Mouse (Mus musculus) midbrain, embryonic 13.5 days (tissue): Measurements from ENCODE around the gene Sox5. TPM values are rescaled to one million over a fixed set of nuclear protein-coding genes. Genes with fewer than 3 reads are reported as not detected.

Experiments
- ATAC-seq: fragments of 200-750 bp; cut with Nextera tagmentation; 2 replicates; pipeline ENCODE4 v1.8.0; 2017; ENCODE audit warnings: mild to moderate bottlenecking, moderate TSS enrichment, moderate library complexity
- H3K27ac ChIP-seq: fragments of 300-500 bp; sonication (generic); 2 replicates; pipeline ENCODE4 v1.5.1; 2015; ENCODE audit warnings: inconsistent platforms, mild to moderate bottlenecking, moderate library complexity
- H3K27me3 ChIP-seq: fragments of 300-500 bp; sonication (generic); 2 replicates; pipeline ENCODE4 v1.6.1; 2015; ENCODE audit warnings: mild to moderate bottlenecking, inconsistent platforms
- H3K36me3 ChIP-seq: fragments of 300-500 bp; sonication (generic); 2 replicates; pipeline ENCODE4 v1.6.1; 2015; ENCODE audit warnings: mild to moderate bottlenecking, inconsistent platforms
- H3K4me1 ChIP-seq: fragments of 300-500 bp; sonication (generic); replicated peaks from 2 replicates; pipeline ENCODE4 v1.6.1; 2015; ENCODE audit warnings: inconsistent platforms
- H3K4me2 ChIP-seq: fragments of 300-500 bp; sonication (generic); replicated peaks from 2 replicates; pipeline ENCODE4 v1.6.1; 2015; ENCODE audit warnings: moderate library complexity, mild to moderate bottlenecking, inconsistent platforms
- H3K4me3 ChIP-seq: fragments of 300-500 bp; sonication (generic); replicated peaks from 2 replicates; pipeline ENCODE4 v1.5.1; 2015; ENCODE audit warnings: mild to moderate bottlenecking, inconsistent platforms
- H3K9ac ChIP-seq: fragments of 300-500 bp; sonication (generic); replicated peaks from 2 replicates; pipeline ENCODE4 v1.6.1; 2015; ENCODE audit warnings: mild to moderate bottlenecking, inconsistent platforms
- H3K9me3 ChIP-seq: fragments of 300-500 bp; sonication (generic); 2 replicates; pipeline ENCODE4 v1.6.1; 2016; ENCODE audit warnings: mild to moderate bottlenecking, inconsistent platforms
- whole genome bisulfite sequencing: fragments of 180-500 bp; shearing (Covaris S2); methylation state at CpG from one replicate; pipeline ENCODE4 v1.1.7; 2015; 5-methylcytosine and 5-hydroxymethylcytosine counted together
- polyA plus RNA-seq: library from polyadenylated mRNA; unstranded; fragments of >200 nt; fragmentation: Nextera tagmentation; extraction: Ambion mirVana; gene quantifications from 2 replicates; pipeline ENCODE4 v1.2.1, GENCODE M21; 2015

The Sox5 gene
- polyA plus RNA-seq, 1 experiment from 2014 or later: 52.0 TPM

- no peak for ATAC-seq
- peaks cover 23% of the 10 kb centered on the region for H3K4me1 ChIP-seq
- no peak overlapping the region for H3K9ac ChIP-seq
- H3K4me2 ChIP-seq: no peak overlapping the region
- H3K4me3 ChIP-seq: no peak overlapping the region
- no peaks in the 10 kb centered on the region for H3K27me3 ChIP-seq
- no peaks in the 10 kb centered on the region for H3K36me3 ChIP-seq
- H3K27ac ChIP-seq: no peak overlapping the region
- no peaks in the 10 kb centered on the region for H3K9me3 ChIP-seq
- 66% methylated on average over 5 of the region's 5 CpGs for WGBS
These were observed 139.9 kb downstream of the Sox5 start for GRCm38 (mm10) chr6:144641888-144642287.

- no peak overlapping the region for H3K27ac ChIP-seq
- no peaks in the 10 kb centered on the region for H3K36me3 ChIP-seq
- no peak for ATAC-seq
- peaks cover 23% of the 10 kb centered on the region for H3K4me1 ChIP-seq
- H3K4me3 ChIP-seq: no peak overlapping the region
- WGBS: 80% methylated on average over 3 of the region's 3 CpGs
- H3K9me3 ChIP-seq: no peaks in the 10 kb centered on the region
- no peak overlapping the region for H3K9ac ChIP-seq
- no peaks in the 10 kb centered on the region for H3K27me3 ChIP-seq
- no peak overlapping the region for H3K4me2 ChIP-seq
These were observed 141.2 kb downstream of the Sox5 start for GRCm38 (mm10) chr6:144640591-144640990.

- H3K9me3 ChIP-seq: no peaks in the 10 kb centered on the region
- no peaks in the 10 kb centered on the region for H3K27me3 ChIP-seq
- no peak overlapping the region for H3K27ac ChIP-seq
- WGBS: 36% methylated on average over 5 of the region's 5 CpGs
- H3K9ac ChIP-seq: no peak overlapping the region
- no peaks in the 10 kb centered on the region for H3K36me3 ChIP-seq
- H3K4me2 ChIP-seq: no peak overlapping the region
- ATAC-seq: peak; percentile 50
- H3K4me3 ChIP-seq: no peak overlapping the region
- H3K4me1 ChIP-seq: peaks cover 23% of the 10 kb centered on the region
These were observed 143.2 kb downstream of the Sox5 start for GRCm38 (mm10) chr6:144638547-144638946.

GRCm38 (mm10) chr6:144627539-144628115 is 154.2 kb downstream of the Sox5 start:
- H3K27ac ChIP-seq: no peak overlapping the region

GRCm38 (mm10) chr6:144621089-144621769 is 160.5 kb downstream of the Sox5 start:
- H3K4me1 ChIP-seq: no peaks in the 10 kb centered on the region
- no peaks in the 10 kb centered on the region for H3K27me3 ChIP-seq
- no peak overlapping the region for H3K4me3 ChIP-seq
- 68% methylated on average over 3 of the region's 3 CpGs for WGBS
- no peak overlapping the region for H3K9ac ChIP-seq
- ATAC-seq: no peak
- no peaks in the 10 kb centered on the region for H3K36me3 ChIP-seq
- no peaks in the 10 kb centered on the region for H3K9me3 ChIP-seq
- no peak overlapping the region for H3K4me2 ChIP-seq
- H3K27ac ChIP-seq: no peak overlapping the region

More at GRCm38 (mm10) chr6:144627539-144628115, 154.2 kb downstream of the Sox5 start:
- H3K9ac ChIP-seq: no peak overlapping the region
- H3K4me1 ChIP-seq: no peaks in the 10 kb centered on the region
- no peak for ATAC-seq
- H3K4me3 ChIP-seq: no peak overlapping the region
- no peak overlapping the region for H3K4me2 ChIP-seq
- no peaks in the 10 kb centered on the region for H3K36me3 ChIP-seq
- 93% methylated on average over 7 of the region's 7 CpGs for WGBS
- H3K27me3 ChIP-seq: no peaks in the 10 kb centered on the region
- no peaks in the 10 kb centered on the region for H3K9me3 ChIP-seq

- Histone ChIP-seq H3K27ac (peak overlapping the region; percentile 63), H3K9ac (peak overlapping the region; percentile 37), H3K36me3 (no peaks in the 10 kb centered on the region), H3K27me3 (peaks cover 50% of the 10 kb centered on the region), H3K4me2 (peak overlapping the region; percentile 36), H3K4me1 (peaks cover 18% of the 10 kb centered on the region), H3K9me3 (no peaks in the 10 kb centered on the region), H3K4me3 (no peak overlapping the region)
- peak; percentile 91 for ATAC-seq
- 2% methylated on average over 4 of the region's 4 CpGs for WGBS
These were observed 170.4 kb downstream of the Sox5 start for GRCm38 (mm10) chr6:144611383-144611791.

GRCm38 (mm10) chr6:144610878-144611277 is 170.9 kb downstream of the Sox5 start:
- H3K4me1 ChIP-seq: peaks cover 18% of the 10 kb centered on the region
- H3K27ac ChIP-seq: peak overlapping the region; percentile 63
- no peak overlapping the region for H3K4me3 ChIP-seq
- H3K9ac ChIP-seq: peak overlapping the region; percentile 37
- ATAC-seq: peak; percentile 35
- H3K9me3 ChIP-seq: no peaks in the 10 kb centered on the region
- 34% methylated on average over 8 of the region's 8 CpGs for WGBS
- H3K36me3 ChIP-seq: no peaks in the 10 kb centered on the region
- H3K4me2 ChIP-seq: peak overlapping the region; percentile 36
- peaks cover 55% of the 10 kb centered on the region for H3K27me3 ChIP-seq

- ATAC-seq: no peak
- H3K9me3 ChIP-seq: no peaks in the 10 kb centered on the region
- H3K27ac ChIP-seq: no peak overlapping the region
- H3K4me2 ChIP-seq: no peak overlapping the region
- H3K27me3 ChIP-seq: peaks cover 24% of the 10 kb centered on the region
- no peak overlapping the region for H3K9ac ChIP-seq
- WGBS: 89% methylated on average over 4 of the region's 4 CpGs
- no peak overlapping the region for H3K4me3 ChIP-seq
- H3K36me3 ChIP-seq: no peaks in the 10 kb centered on the region
- peaks cover 13% of the 10 kb centered on the region for H3K4me1 ChIP-seq
These were observed 178.9 kb downstream of the Sox5 start for GRCm38 (mm10) chr6:144602883-144603282.

GRCm38 (mm10) chr6:144600351-144600750 is 181.4 kb downstream of the Sox5 start:
- WGBS: 82% methylated on average over 5 of the region's 5 CpGs
- Histone ChIP-seq H3K27me3 (0 out of 2 replicates have a peak, but pooled peaks cover 5% of the 10 kb centered on the region), H3K4me3 (no peak overlapping the region), H3K9me3 (no peaks in the 10 kb centered on the region), H3K4me2 (no peak overlapping the region), H3K9ac (no peak overlapping the region), H3K27ac (no peak overlapping the region), H3K36me3 (no peaks in the 10 kb centered on the region), H3K4me1 (peaks cover 15% of the 10 kb centered on the region)
- no peak for ATAC-seq

GRCm38 (mm10) chr6:144598324-144598973 is 183.3 kb downstream of the Sox5 start:
- Histone ChIP-seq H3K4me3 (no peak overlapping the region), H3K4me1 (peaks cover 15% of the 10 kb centered on the region), H3K27ac (peak overlapping the region; percentile 36; the same call in 1 of the 2 replicates), H3K9ac (no peak overlapping the region), H3K27me3 (0 out of 2 replicates have a peak, but pooled peaks cover 5% of the 10 kb centered on the region), H3K4me2 (no peak overlapping the region), H3K36me3 (no peaks in the 10 kb centered on the region), H3K9me3 (no peaks in the 10 kb centered on the region)
- 25% methylated on average over 6 of the region's 6 CpGs for WGBS
- ATAC-seq: no peak

- ATAC-seq: peak; percentile 45
- Histone ChIP-seq H3K4me2 (no peak overlapping the region), H3K9ac (no peak overlapping the region), H3K27ac (no peak overlapping the region), H3K36me3 (no peaks in the 10 kb centered on the region), H3K9me3 (no peaks in the 10 kb centered on the region), H3K4me1 (peaks cover 15% of the 10 kb centered on the region), H3K27me3 (0 out of 2 replicates have a peak, but pooled peaks cover 5% of the 10 kb centered on the region), H3K4me3 (no peak overlapping the region)
- 70% methylated on average over 8 of the region's 8 CpGs for WGBS
These were observed 185.1 kb downstream of the Sox5 start for GRCm38 (mm10) chr6:144596536-144597210.

GRCm38 (mm10) chr6:144584854-144585253 is 196.9 kb downstream of the Sox5 start:
- Histone ChIP-seq H3K4me1 (no peaks in the 10 kb centered on the region), H3K4me2 (no peak overlapping the region), H3K9me3 (no peaks in the 10 kb centered on the region), H3K27me3 (no peaks in the 10 kb centered on the region), H3K9ac (no peak overlapping the region), H3K27ac (no peak overlapping the region), H3K4me3 (no peak overlapping the region), H3K36me3 (no peaks in the 10 kb centered on the region)
- ATAC-seq: no peak
- 44% methylated on average over 5 of the region's 5 CpGs for WGBS
